Mouse (Mus musculus): Measurements from ENCODE around the gene Galnt2.

The Galnt2 gene

DNA sequence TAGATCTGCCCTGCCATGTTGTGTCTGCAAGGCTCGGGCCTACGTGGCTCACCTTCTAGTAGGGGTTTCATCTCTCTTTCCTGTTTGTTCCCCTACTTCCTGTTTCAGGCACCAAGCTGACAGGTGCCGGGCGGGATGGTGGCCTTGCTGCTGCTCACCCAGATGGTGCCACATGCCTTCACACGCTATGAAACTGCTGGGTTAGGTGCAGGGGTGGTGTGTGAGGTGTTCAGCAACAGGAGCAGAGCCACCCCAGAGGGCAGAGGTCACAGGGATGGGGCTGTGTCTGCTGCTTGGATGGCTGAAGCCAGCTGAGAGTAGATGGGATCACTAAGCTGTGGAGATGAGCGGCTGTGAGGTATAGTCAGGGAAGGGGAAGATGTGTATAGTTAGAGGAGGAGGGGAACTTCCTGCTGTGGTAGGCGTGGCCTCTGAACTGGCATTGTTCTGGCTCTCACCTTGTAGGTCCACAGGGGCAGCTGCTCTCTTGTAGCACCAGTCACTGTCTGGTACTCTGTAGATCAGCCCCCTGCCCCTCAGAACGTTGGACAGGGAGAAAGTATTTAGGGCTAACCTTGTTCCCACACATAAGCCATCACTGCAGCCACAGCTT lies 42.5 kb downstream of the Galnt2 start:
- DNase-seq, result no peak

GRCm38 (mm10) chr8:124274441-124275120 lies 43.4 kb downstream of the Galnt2 start:
- no peak for DNase-seq

DNA sequence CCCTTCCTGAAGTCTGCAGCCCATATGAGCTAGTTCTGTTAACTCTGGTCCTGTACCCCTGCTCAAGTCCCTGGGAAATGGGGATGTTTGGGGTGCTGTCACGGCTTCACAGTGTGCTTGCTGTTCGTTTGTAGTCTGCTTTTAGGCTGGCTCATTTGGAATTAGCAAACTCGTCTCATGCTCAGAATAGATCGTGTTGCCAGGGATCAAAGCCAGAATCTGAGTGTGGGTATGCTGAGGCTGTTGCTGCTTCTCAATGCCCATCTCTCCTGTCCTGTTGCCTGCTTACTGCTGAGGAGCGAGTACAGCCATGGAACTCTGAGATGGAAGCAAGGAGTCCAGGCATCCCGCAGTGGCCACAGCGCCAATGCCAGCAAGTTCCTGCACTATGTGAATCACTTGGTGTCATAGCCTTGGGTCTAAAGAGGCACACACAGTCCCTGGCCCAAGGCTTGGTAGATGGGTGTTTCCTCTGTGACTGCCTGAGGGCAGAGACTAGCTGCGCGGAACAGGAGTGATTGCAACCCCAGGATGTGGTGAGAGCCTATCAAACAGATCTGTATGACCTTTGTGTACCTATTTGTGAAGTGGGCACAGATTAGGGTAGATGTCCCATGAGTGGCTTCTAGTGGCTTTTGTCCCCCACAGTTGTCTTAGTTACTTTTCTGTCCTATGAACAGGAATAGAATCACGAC lies 44.3 kb downstream of the Galnt2 start:
- no peak for DNase-seq

- peak; percentile 35 for DNase-seq
These were observed 47.0 kb downstream of the Galnt2 start for GRCm38 (mm10) chr8:124277951-124278910.

DNA sequence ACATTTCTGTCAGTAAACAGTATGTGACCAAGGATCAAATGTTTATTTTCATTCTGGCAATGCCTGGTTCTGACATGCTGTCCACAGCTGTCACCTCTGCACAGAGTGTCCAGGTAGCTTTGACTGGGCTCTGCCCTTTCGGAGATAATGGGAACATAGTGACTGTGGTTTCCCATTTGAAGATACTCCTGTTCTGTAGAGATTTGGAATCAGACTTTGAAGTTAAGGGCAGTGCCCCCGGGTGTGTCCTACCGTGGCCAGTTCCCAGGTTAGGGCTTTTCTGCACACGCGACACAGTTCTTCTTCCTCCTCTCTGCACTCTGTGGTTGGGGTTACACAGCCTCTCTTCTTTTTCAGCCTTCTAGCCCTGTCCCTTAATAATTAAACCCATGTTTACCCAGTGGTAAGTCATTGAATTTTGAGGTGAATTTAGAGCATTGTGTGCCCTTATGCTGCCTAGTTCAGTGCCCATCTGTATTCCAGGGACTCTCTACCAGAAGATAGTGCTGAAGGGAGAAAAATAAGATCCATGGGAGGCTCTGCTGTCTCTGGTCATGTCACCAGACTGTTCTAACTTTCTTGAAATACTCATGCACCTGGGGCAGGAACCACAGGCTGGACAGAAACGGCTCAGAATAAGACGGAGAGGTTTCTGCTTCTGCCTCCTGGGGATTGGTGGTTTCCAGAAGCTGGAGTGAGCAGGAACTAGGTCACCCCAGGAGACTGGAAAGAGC lies 47.9 kb downstream of the Galnt2 start:
- DNase-seq, result no peak

DNA sequence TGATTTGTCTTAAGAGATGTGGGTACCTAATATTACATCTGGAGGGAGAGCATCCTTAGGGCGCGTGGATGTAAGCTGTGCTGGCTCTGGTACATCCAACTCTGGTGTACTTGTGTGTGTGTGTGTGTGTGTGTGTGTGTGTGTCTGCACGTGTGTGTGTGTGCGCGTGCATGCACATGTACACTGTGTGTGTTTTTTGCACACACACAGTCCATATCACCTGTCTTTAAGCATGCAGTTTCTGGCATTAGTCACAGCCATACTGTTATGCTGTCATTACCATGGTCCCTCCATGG lies 48.4 kb downstream of the Galnt2 start:
- DNase-seq, result no peak

DNA sequence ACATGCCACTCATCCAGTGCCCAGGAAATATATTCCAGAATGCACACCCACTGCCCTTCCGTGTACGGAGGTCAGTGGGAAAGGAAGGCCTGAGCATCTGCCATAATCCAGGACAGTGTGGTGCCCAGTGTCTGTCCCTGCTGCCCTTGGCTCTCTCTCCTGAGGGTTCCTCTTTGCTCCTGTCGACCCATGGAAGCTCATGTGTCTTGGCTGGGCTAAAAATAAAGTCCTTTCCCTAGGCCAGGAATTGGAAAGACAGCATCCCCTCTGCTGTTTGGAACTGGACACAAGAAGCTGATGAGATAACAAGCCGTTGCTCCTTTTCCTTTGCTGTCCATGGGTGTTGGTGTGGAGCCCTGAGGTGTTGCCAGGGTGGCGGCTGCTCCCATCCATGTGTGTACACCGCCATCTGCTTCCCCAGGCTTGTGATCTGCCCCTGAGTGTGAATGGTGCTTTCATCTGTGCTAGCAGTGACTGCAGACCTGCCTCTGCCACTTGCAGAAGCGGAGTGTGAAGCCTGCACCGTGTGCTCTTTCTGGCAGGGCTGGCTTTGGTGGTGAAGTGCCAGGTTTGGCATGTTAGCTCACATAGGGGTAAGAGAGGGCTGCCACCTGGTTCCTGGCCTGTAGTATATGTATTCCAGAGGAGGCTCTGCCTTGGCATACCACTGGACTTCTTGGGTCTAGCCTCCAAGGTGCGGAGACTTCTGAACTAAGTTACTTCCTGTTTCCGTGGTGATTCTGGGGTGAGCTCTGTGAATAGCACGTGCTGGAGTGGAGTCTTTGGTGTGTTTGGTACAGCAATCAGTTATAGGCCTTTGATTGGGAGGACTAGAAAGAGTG lies 50.7 kb downstream of the Galnt2 start:
- DNase-seq, result no peak

DNA sequence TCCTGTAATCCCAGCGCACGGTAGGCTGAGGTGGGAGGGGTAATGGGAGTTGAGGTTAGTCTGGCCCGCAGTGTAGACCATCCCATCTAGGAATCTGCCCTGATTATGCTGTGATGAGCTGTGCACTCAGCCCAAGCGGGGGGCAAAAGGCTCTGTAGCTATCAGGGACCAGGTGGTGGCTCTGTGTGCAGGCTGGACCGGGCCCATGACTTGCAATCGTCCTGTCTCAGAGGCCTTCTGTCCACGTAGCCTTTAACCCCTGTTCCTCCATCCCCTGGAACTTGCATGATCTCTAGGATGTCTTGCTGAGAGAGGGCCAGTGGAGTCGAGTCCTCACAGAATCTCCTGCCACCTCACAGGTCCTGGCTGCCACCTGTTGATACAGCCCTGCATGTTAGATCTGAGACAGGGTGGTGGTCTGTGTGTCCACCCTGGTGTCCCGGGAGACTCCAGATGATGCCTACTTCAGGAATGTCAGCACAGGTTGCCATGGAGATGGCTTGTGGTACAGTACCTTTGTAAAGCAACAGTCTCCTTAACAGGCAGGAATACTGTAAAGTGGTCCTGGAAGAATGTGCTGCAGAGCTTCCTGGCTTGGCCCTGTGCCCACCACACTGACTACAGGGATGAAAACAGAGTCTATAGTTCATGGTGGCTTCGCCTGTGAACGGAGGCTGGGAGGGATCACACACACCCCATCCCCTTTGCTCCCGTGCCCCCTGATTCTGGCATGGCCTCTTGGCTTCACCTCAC lies 51.9 kb downstream of the Galnt2 start:
- no peak for DNase-seq

DNA sequence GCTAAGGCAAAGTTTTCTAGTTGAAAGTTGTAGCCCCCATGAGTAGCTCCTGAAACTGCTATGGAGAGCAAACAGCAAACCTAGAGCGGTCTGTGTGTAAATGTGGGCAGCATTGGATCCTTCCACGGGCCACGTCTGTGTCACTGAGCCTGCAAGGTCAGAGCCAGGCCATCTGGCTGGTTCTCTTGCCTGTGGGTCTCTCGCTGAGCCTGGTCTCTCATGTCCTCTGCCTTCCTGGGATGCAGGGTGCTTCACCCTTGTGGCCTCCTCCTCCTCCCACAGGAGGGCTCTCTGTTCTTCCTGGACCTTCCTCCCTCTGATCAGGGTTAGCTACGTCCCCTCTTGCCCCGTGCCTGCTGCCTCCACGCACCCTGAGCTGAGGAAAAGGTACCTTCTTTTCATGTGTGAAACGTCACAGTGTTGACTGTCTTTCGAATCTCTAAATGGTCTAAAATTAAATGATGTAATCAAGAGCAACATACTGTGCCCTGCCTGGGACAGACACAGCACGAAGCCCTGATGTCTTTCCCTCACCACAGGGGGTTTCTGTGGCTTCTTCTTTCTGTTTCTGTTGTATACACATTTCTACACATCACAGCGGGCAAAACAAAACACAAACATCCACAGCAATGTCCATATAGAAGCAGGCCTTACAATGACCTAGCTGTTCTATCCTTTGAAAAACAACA lies 52.6 kb downstream of the Galnt2 start:
- no peak for DNase-seq

GRCm38 (mm10) chr8:124284333-124284711 lies 53.1 kb downstream of the Galnt2 start:
- DNase-seq, result no peak

DNA sequence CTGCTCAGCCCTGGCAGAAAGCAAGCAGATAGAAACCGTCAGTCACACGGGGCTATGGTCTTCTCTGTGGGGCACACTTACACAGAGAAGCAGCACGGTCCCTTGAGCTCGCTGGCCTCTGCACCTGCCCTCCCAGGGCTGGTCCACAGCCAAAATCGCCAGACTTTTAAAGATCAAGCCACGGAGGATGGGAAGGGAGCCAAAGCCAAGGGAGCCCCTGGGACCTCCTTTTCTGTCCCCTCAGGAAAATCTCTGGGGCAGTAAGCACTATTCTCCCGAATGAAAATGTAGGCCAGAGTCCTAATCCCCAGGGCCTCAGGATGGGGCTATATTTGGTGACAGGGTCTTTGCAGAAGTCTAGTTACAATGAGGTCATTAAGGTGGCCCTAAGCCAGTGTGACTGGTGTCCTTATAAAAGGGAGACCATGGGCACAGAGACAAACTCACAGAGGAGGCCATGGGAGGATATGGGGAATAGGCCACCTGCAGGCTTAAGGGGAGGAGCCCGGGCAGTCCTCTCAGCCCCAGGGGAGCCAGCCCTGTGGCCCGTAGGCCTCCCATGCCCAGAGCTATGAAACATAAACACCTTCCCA lies 53.9 kb downstream of the Galnt2 start:
- DNase-seq, result no peak

- no peak for DNase-seq
These were observed 55.4 kb downstream of the Galnt2 start for GRCm38 (mm10) chr8:124286461-124287124.

DNA sequence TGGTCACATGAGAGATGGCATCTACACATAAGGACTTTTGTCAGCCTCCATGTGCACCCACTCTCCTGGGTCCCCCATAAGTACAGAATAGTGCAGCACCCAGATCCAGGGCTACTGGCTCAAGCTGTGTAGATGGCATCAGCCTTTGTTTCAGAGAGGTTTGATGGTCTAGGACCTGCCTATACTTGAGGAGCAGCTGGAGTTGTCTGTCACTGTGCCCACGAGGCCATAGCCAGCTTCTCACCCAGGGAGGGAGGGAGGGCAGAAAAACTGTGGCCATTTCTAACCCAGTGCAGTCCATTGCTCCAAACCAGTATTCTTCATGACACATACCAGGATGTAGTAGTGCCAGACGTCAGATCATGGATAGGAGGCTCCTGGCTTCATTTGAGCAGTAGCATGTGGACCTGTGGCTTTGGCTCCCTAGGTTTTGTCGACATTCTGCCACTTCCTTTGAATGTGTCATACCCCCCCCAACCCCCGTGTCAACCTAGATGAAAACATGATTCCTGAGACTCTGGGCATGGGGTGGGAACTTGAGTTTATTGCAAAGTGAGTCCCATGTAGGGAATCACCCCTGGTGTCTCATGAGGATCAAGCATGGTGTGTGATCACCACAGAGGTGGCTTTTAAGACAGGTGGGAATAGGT lies 57.1 kb downstream of the Galnt2 start:
- DNase-seq, result no peak

GRCm38 (mm10) chr8:124289481-124290050 lies 58.4 kb downstream of the Galnt2 start:
- no peak for DNase-seq

GRCm38 (mm10) chr8:124290911-124291691 lies 59.9 kb downstream of the Galnt2 start:
- DNase-seq, result peak; percentile 42

- DNase-seq, result no peak
These were observed 60.5 kb downstream of the Galnt2 start for GRCm38 (mm10) chr8:124291693-124292092.

DNA sequence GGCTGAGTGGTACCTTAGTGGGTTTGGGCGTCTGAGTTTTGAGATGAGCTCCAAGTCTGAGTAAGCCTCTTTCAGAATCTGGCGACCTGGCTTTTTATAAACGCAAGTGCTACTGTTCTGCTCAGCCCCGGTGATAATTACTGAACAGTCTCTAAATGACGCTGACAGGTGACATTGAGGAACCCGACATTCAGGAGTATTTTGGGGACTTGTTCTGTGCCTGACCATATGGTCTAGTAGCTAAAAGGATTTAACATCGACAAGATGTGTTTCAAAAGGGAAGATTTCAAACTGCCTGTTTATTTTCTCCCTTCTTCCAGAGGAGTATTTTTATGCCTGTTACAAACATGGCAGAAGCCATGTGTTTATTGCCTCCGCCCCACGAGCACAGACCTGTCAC lies 61.8 kb downstream of the Galnt2 start:
- no peak for DNase-seq
